Mouse (Mus musculus) forebrain, embryonic 12.5 days (tissue): ENCODE results near the gene Snx9. TPM values are rescaled to one million over a fixed set of nuclear protein-coding genes. Genes with fewer than 3 reads are reported as not detected.

ENCODE experiments used
- ATAC-seq: fragments of 200-750 bp; cut with Nextera tagmentation; 2 replicates; pipeline ENCODE4 v1.8.0; 2017; ENCODE audit warnings: moderate TSS enrichment; ENCODE audit not compliant: low FRiP score
- H3K27ac ChIP-seq: fragments of 300-500 bp; sonication (generic); 2 replicates; pipeline ENCODE4 v1.5.1; 2016; ENCODE audit warnings: mild to moderate bottlenecking
- H3K27me3 ChIP-seq: fragments of 300-500 bp; sonication (generic); 2 replicates; pipeline ENCODE4 v1.6.1; 2016; ENCODE audit warnings: mild to moderate bottlenecking
- H3K36me3 ChIP-seq: fragments of 300-500 bp; sonication (generic); replicated peaks from 2 replicates; pipeline ENCODE4 v1.6.1; 2016; ENCODE audit warnings: mild to moderate bottlenecking
- H3K4me1 ChIP-seq: fragments of 300-500 bp; sonication (generic); 2 replicates; pipeline ENCODE4 v1.6.1; 2016
- H3K4me2 ChIP-seq: fragments of 300-500 bp; sonication (generic); 2 replicates; pipeline ENCODE4 v1.6.1; 2016; ENCODE audit warnings: mild to moderate bottlenecking, moderate library complexity
- H3K4me3 ChIP-seq: fragments of 300-500 bp; sonication (generic); replicated peaks from 2 replicates; pipeline ENCODE4 v1.5.1; 2016; ENCODE audit warnings: mild to moderate bottlenecking
- H3K9ac ChIP-seq: fragments of 300-500 bp; sonication (generic); 2 replicates; pipeline ENCODE4 v1.6.1; 2016; ENCODE audit warnings: mild to moderate bottlenecking
- H3K9me3 ChIP-seq: fragments of 300-500 bp; sonication (generic); 2 replicates; pipeline ENCODE4 v1.6.1; 2016
- WGBS: fragments of 180-500 bp; shearing (Covaris S2); methylation state at CpG from one replicate; pipeline ENCODE4 v1.1.7; 2016; 5-methylcytosine and 5-hydroxymethylcytosine counted together
- polyA plus RNA-seq: library from polyadenylated mRNA; unstranded; fragments of >200 nt; fragmentation: Nextera tagmentation; extraction: Ambion mirVana; gene quantifications from 2 replicates; pipeline ENCODE4 v1.2.1, GENCODE M21; 2016

Snx9 gene
- polyA plus RNA-seq, 1 experiment from 2014 or later = 15.1 TPM

- no peak overlapping the region for H3K27ac ChIP-seq
- 93% methylated on average over 13 of the region's 13 CpGs for WGBS
- no peaks in the 10 kb centered on the region for H3K9me3 ChIP-seq
- H3K9ac ChIP-seq = no peak overlapping the region
- H3K27me3 ChIP-seq = no peaks in the 10 kb centered on the region
- H3K36me3 ChIP-seq = no peaks in the 10 kb centered on the region
- peaks cover 9% of the 10 kb centered on the region for H3K4me1 ChIP-seq
- no peak overlapping the region for H3K4me2 ChIP-seq
- no peak for ATAC-seq
- no peak overlapping the region for H3K4me3 ChIP-seq
These were observed 12.8 kb downstream of the Snx9 start for GRCm38 (mm10) chr17:5853936-5854335.

DNA sequence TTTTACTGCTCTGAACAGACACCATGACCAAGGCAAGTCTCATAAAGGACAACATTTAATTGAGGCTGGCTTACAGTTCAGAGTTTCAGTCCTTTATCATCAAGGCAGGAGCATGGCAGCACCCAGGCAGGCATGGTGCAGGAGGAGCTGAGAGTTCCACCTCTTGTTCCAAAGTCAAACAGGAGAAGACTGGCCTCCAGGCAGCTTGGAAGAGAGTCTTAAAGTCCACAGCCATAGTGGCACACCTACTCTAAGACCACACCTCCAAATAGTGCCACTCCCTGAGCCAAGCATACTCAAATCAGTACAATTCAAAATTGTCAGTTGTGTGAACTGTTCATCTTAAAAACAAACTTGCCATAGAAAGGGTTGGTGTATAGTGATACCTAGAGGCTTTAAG, 14.4 kb downstream of the Snx9 start:
- no peaks in the 10 kb centered on the region for H3K27me3 ChIP-seq
- H3K27ac ChIP-seq = no peak overlapping the region
- ATAC-seq = no peak
- no peaks in the 10 kb centered on the region for H3K9me3 ChIP-seq
- H3K36me3 ChIP-seq = no peaks in the 10 kb centered on the region
- no peak overlapping the region for H3K9ac ChIP-seq
- no peaks in the 10 kb centered on the region for H3K4me1 ChIP-seq
- H3K4me2 ChIP-seq = no peak overlapping the region
- no peak overlapping the region for H3K4me3 ChIP-seq

DNA sequence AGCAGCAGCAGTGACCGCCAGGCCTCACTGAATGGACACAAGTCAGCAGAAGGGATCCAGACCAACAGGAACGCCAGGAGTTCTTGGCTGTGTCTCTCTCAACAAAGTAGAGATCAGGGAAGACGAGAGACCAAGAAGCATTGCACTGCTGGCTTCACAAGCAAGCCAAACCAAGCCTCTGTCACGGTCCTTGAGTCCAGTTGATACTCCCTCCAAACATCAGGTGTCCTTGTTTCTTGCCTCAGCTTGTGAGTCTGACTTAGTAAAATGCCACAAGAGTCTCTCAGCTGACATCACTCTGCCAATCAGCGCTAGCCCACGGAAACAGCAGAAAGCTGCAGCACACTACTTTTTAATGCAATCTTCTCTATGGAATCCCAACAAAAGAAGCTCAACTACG, 15.3 kb downstream of the Snx9 start:
- Histone ChIP-seq H3K27ac (no peak overlapping the region), H3K36me3 (no peaks in the 10 kb centered on the region), H3K27me3 (no peaks in the 10 kb centered on the region), H3K4me3 (no peak overlapping the region), H3K9ac (no peak overlapping the region), H3K4me2 (no peak overlapping the region), H3K9me3 (no peaks in the 10 kb centered on the region), H3K4me1 (no peaks in the 10 kb centered on the region)
- WGBS = 91% methylated on average over 7 of the region's 7 CpGs
- no peak for ATAC-seq

DNA sequence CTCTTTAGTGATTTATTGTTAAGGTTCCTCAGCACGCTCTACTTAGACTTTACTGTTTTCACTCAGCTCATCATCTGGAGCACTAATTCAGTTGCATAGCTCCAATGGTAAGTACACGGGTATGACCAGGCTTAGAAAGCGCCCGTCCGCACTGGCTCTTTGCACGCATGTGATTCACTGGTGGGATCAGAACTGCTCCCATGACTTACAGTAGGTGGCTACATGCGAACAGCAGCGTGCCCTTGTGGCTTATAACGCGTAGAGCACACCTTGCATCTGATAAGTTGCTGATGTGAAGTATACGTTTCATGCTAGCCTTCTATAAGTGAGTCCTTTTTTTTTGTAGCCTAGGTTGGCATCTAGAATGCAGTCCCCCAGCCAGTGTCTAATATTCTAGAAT, 16.1 kb downstream of the Snx9 start:
- no peaks in the 10 kb centered on the region for H3K36me3 ChIP-seq
- no peak overlapping the region for H3K27ac ChIP-seq
- H3K9me3 ChIP-seq = no peaks in the 10 kb centered on the region
- H3K9ac ChIP-seq = no peak overlapping the region
- H3K27me3 ChIP-seq = no peaks in the 10 kb centered on the region
- H3K4me1 ChIP-seq = peaks cover 2% of the 10 kb centered on the region
- H3K4me2 ChIP-seq = no peak overlapping the region
- H3K4me3 ChIP-seq = no peak overlapping the region
- 96% methylated on average over 11 of the region's 11 CpGs for WGBS
- ATAC-seq = no peak

DNA sequence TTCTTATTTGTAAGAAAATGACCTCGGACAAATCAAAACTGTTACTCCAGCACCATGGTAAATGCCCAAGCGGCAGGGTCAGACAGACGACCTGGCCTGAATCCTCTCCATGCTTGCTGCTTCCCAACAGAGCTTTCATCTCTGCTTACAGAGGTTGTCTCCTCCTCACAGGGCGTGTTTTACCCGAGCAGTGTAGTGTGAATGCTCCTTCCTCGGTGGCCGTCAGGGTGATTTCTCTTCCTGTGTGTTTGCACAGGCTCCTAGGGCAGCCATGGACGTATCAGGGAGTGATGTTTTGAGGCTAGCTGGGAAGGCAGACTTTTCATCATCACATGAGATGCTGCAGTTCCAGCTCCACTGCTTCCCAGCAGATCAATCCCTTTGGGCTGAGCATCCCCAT, 17.1 kb downstream of the Snx9 start:
- no peak for ATAC-seq
- H3K4me1 ChIP-seq = peaks cover 11% of the 10 kb centered on the region
- H3K27ac ChIP-seq = no peak overlapping the region
- H3K36me3 ChIP-seq = no peaks in the 10 kb centered on the region
- no peak overlapping the region for H3K4me3 ChIP-seq
- no peaks in the 10 kb centered on the region for H3K27me3 ChIP-seq
- no peak overlapping the region for H3K4me2 ChIP-seq
- 72% methylated on average over 8 of the region's 8 CpGs for WGBS
- H3K9me3 ChIP-seq = no peaks in the 10 kb centered on the region
- no peak overlapping the region for H3K9ac ChIP-seq

GRCm38 (mm10) chr17:5862285-5862684, 21.2 kb downstream of the Snx9 start:
- Histone ChIP-seq H3K36me3 (no peaks in the 10 kb centered on the region), H3K27me3 (no peaks in the 10 kb centered on the region), H3K4me2 (no peak overlapping the region), H3K4me3 (no peak overlapping the region), H3K4me1 (peaks cover 11% of the 10 kb centered on the region), H3K27ac (no peak overlapping the region), H3K9me3 (no peaks in the 10 kb centered on the region), H3K9ac (no peak overlapping the region)
- no peak for ATAC-seq
- WGBS = 6% methylated on average over 6 of the region's 6 CpGs

DNA sequence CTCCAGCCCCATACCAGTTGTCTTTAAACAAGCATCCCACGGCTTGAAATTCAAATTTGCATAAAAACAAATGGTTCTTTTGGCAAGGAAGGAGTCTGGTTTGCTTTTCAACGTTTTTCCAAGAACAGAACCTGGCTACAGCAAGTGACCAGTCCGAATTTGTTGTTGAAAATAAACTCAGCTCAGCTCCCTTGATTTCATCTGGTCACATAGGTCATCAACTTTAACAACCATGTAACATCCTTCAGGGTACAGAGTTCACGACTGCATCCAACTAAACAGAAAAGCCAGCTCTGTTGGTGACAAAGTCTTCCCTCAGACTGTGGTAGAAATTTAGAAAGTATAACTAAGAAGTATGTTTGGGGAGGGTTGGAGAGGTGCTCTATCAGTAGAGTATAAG, 21.7 kb downstream of the Snx9 start:
- Histone ChIP-seq H3K27ac (no peak overlapping the region), H3K4me1 (peaks cover 11% of the 10 kb centered on the region), H3K36me3 (no peaks in the 10 kb centered on the region), H3K4me2 (no peak overlapping the region), H3K9me3 (no peaks in the 10 kb centered on the region), H3K27me3 (no peaks in the 10 kb centered on the region), H3K4me3 (no peak overlapping the region), H3K9ac (no peak overlapping the region)
- ATAC-seq = no peak
- WGBS = 41% methylated on average over 4 of the region's 4 CpGs

DNA sequence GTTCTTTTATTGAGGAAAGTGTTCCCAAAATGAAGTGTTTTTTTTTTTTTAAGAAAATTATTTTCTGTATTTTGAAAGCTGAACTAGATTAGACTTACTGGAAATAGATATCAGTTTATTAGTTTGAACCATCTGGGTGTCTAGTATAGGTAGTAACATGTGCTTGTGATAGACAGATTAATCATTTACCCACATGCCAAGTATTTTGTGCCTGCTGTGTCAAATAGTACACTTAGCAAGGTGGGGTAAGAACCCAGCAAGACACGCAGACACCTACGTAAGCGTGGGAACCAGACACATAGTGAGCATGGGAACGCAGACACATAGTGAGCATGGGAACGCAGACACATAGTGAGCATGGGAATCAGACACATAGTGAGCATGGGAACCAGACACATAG, 22.6 kb downstream of the Snx9 start:
- Histone ChIP-seq H3K27ac (no peak overlapping the region), H3K9me3 (no peaks in the 10 kb centered on the region), H3K27me3 (no peaks in the 10 kb centered on the region), H3K4me3 (no peak overlapping the region), H3K36me3 (no peaks in the 10 kb centered on the region), H3K9ac (no peak overlapping the region), H3K4me2 (no peak overlapping the region), H3K4me1 (peaks cover 11% of the 10 kb centered on the region)
- ATAC-seq = no peak
- WGBS = 97% methylated on average over 5 of the region's 5 CpGs

DNA sequence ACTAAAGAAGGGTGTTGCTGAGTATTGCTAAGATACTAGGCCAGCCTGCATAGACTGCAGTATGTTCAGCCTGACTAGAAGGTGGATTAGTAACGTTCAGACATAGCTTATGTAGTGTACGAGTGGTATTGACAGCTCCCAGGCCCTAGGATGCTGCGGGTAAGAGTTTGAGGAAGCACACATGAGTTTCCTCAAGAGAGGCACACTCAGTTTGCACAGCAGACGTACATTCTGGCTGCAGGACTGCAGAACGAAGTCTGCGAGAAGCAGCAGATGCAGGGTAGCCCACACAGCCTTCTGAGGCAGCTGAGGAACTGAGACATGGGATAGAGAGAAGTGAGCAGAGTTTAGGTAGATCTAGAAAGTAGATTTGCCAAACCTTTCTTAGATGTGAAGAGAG, 26.3 kb downstream of the Snx9 start:
- Histone ChIP-seq H3K36me3 (no peaks in the 10 kb centered on the region), H3K27ac (no peak overlapping the region), H3K4me3 (no peak overlapping the region), H3K4me1 (peaks cover 7% of the 10 kb centered on the region), H3K27me3 (no peaks in the 10 kb centered on the region), H3K4me2 (no peak overlapping the region), H3K9me3 (no peaks in the 10 kb centered on the region), H3K9ac (no peak overlapping the region)
- 90% methylated on average over 6 of the region's 6 CpGs for WGBS
- ATAC-seq = no peak

GRCm38 (mm10) chr17:5868319-5869031, 27.3 kb downstream of the Snx9 start:
- Histone ChIP-seq H3K4me2 (no peak overlapping the region), H3K4me1 (0 out of 2 replicates have a peak, but pooled peaks cover 2% of the 10 kb centered on the region), H3K27me3 (no peaks in the 10 kb centered on the region), H3K9me3 (no peaks in the 10 kb centered on the region), H3K36me3 (no peaks in the 10 kb centered on the region), H3K27ac (no peak overlapping the region), H3K9ac (peak overlapping the region; percentile 25; the same call in 1 of the 2 replicates), H3K4me3 (no peak overlapping the region)
- WGBS = 91% methylated on average over 7 of the region's 7 CpGs
- ATAC-seq = no peak

DNA sequence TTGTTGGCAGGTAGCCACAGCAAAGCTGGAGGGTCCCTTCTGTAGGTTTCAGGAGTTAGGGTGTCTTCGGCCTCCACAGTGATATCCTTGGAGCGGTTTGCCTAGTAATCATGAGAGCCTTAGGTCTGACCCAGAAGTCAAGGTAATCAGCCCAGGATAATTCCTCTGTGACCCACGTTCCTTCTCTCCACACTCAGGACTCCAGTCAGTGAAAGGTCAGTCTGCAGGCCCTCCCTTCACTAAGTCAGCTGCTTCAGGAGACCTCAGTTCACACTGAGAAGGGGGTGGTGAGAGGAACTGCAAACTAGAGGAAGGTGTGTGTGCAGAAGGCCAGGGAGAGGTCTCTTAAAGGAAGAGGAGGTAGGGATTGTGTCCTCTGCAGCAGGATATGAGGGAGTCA, 28.3 kb downstream of the Snx9 start:
- Histone ChIP-seq H3K36me3 (no peaks in the 10 kb centered on the region), H3K27ac (no peak overlapping the region), H3K4me1 (0 out of 2 replicates have a peak, but pooled peaks cover 2% of the 10 kb centered on the region), H3K4me3 (no peak overlapping the region), H3K9me3 (no peaks in the 10 kb centered on the region), H3K9ac (no peak overlapping the region), H3K4me2 (no peak overlapping the region), H3K27me3 (no peaks in the 10 kb centered on the region)
- 90% methylated on average over 3 of the region's 3 CpGs for WGBS
- ATAC-seq = no peak

DNA sequence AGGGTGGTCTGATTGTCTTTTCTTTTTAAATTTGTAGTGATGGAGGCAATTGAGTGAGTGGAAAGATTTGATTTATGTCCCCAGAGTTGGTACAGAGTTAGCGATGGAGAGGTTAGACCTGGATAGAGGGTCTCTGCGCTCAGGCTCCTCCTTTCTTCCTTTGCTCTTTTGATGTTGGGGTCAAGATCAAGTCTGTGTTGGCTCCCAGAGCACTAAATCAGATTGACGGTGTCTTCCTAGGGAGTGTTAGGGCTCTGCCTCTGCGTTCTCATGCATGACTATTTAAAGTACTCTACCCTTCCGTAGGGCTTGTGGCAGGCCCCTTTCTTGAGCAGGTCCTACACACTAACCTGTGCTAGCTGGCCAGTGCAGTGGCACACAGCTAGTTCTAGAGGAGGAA, 28.9 kb downstream of the Snx9 start:
- Histone ChIP-seq H3K4me2 (no peak overlapping the region), H3K27me3 (no peaks in the 10 kb centered on the region), H3K4me1 (0 out of 2 replicates have a peak, but pooled peaks cover 2% of the 10 kb centered on the region), H3K4me3 (no peak overlapping the region), H3K27ac (no peak overlapping the region), H3K9ac (no peak overlapping the region), H3K36me3 (no peaks in the 10 kb centered on the region), H3K9me3 (no peaks in the 10 kb centered on the region)
- 94% methylated on average over 5 of the region's 5 CpGs for WGBS
- ATAC-seq = no peak

- ATAC-seq = no peak
- 0 out of 2 replicates have a peak, but pooled peaks cover 2% of the 10 kb centered on the region for H3K4me1 ChIP-seq
- H3K9ac ChIP-seq = no peak overlapping the region
- no peak overlapping the region for H3K4me3 ChIP-seq
- H3K9me3 ChIP-seq = no peaks in the 10 kb centered on the region
- WGBS = 95% methylated on average over 11 of the region's 11 CpGs
- H3K4me2 ChIP-seq = no peak overlapping the region
- no peaks in the 10 kb centered on the region for H3K36me3 ChIP-seq
- no peak overlapping the region for H3K27ac ChIP-seq
- H3K27me3 ChIP-seq = no peaks in the 10 kb centered on the region
These were observed 29.6 kb downstream of the Snx9 start for GRCm38 (mm10) chr17:5870696-5871095.
